Mouse (Mus musculus) liver (tissue): ENCODE measurements around the gene Tmem236.
"Not testable (repeated sequence)": the region's sequence is repeated elsewhere in the genome, so short reads cannot be mapped to it uniquely, and the experiment has no call there.

Source experiments
- DNase-seq: peaks from one replicate; pipeline ENCODE4 v3.0.0-alpha.2; 2020; ENCODE audit warnings: mixed read lengths

The Tmem236 gene

DNA sequence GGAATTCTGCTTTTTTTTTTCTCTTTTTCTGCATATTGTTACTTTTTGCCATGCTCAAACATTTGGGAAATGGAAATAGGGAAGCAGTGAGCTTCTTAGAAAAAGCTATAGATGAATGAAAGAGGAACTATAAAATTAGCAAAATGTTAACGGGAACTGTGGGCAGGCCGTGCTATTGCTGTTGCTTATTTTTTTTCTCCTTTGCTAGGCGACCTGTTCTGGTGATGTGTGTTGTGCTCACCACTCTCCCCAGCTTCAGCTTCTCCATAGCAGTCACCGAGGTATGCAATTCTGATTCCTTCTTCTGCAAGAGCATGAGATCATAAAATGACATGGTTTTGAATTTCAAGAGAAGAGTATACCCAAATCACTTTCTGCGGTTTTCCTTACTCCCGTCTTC lies 17.7 kb downstream of the Tmem236 start:
- DNase-seq = no peak

DNA sequence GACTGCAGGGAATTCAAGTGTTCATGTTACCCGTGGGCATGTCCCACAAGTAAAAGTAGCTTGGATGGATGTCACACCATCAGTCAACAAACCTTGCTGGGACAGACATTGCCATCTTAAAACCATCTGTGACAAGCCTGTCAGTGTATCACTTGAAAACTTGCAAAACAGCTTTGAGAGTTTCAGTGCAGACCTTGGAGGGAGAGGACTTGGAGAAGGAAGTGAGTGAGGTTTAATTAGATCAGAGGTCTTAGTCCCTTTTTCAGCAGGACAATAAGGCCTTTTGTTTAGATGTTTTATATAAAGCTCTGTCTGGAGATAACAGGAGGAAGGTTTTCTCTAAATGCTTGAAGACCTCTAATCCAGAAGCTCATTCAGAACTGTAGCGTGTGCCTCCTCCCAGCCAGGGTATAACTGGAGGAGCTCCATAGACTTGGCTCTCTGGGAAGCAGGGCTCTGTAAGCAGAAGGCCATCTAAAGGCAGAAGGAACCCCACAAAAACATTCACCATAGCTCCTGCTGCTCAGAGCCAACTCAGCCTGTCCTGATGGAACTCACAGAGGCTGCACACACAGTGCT lies 24.1 kb downstream of the Tmem236 start:
- DNase-seq = not testable (repeated sequence)

DNA sequence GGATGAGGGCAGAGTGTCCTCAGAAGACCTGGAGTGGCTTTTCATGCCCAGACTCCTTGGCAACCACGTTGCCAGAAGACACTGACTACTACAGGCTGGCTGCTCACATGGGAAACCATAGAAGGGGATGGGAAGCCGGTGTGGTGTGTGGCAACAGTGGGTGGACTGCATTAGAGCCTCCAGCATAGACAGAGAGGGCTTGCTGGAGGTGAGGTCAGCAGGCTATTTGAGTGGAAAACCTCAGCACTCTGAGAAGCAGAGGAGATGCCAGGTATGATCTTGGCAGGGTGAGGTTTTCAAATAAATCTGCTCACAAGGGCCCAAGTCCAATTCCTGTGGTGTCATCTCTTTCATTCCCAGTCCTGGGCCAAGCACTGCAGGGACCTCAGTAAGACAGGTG lies 25.3 kb downstream of the Tmem236 start:
- no peak for DNase-seq

DNA sequence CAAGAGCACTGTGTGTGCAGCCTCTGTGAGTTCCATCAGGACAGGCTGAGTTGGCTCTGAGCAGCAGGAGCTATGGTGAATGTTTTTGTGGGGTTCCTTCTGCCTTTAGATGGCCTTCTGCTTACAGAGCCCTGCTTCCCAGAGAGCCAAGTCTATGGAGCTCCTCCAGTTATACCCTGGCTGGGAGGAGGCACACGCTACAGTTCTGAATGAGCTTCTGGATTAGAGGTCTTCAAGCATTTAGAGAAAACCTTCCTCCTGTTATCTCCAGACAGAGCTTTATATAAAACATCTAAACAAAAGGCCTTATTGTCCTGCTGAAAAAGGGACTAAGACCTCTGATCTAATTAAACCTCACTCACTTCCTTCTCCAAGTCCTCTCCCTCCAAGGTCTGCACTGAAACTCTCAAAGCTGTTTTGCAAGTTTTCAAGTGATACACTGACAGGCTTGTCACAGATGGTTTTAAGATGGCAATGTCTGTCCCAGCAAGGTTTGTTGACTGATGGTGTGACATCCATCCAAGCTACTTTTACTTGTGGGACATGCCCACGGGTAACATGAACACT lies 26.6 kb downstream of the Tmem236 start:
- DNase-seq = not testable (repeated sequence)

DNA sequence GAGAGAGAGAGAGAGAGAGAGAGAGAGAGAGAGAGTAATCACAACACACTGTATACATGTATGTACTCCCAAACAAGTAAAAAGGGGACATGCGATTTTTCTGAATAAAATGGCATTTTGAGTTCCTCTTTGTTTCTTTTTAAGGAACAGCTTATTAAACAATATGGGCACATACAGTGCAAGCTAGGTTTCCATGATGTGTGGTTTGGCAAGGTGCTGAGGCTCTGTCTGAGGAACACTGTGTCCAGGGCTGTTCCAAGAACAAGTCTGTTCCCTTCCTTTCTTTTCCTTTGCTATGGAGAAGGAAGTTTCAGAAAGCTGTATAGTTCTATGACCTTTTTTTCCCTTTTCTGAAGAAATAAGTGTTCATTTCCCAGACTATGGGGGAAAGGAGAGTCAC lies 30.0 kb downstream of the Tmem236 start:
- DNase-seq = no peak

DNA sequence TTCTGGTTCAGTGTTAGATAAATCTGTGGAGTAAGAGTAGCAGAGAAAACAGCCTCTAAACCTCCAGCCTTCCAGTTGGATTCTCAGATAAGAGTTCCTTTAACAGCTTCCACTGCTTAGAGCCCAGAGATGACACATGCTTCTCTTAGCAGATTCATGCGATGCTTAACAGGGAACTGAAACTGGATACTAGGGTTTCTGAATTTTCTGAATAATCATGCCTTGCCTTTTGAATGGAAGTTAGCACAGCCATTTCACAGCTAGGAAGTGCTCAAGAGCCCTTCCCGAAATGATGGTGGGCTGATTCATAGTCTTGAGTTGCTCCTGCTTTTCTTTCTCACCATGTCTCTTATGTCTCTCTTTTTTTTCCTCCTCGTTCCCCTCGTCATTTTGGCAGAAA lies 32.5 kb downstream of the Tmem236 start:
- DNase-seq = no peak

DNA sequence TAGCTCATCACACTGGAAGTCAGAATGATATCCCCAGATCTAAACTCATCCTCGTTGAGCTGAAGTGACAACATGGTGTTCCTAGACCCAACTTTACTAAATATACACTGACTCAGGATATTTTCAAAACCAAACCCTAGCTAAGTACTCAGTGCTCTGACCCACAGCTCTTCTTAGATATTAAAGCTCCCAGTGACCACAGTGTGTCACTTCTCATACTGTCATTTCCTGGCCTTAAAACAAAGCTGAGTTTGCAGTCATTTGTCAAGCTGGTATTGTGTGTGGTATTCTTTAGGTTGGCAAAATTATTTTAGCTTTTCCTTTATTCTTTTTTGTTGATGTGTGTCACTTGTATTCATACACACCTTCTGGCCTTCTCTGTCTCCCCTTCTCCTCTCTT lies 36.4 kb downstream of the Tmem236 start:
- DNase-seq = no peak

DNA sequence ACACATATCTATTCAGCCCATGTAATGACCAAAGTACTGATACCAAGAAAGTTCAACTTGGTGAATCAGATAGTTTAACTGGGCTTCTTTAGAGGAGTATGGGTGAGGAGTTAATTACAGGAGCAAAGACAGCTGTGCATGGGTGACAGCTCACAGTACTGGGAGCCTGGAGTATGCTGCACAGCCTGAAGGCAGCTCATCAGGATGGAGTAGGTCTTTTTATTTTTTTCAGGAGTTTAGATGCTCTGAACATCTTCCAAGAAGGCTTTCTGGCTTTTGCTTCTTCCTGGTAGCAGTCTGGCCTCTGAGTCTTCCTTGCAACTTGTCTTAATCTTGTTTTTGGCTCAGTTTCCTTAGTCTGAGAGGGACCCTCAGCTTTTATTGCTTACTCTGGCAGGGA lies 37.3 kb downstream of the Tmem236 start:
- no peak for DNase-seq

DNA sequence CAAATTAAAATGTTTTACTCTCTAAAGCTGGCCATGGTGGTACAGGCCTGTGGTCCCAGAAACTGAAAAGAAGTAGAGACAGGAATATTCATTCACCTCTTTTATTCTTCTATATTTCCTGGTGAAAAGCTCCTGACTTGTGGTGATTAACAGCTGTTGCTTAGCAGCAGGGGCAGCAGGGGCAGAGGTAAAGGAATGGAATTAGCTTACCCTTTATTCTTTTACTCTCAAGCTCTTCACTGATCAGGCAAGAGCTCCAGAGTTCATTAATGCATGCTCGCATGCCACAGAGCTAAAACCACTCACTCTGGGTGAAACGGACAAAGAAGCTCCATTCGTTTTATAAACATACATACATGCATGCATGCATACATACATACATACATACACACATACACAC lies 40.4 kb downstream of the Tmem236 start:
- DNase-seq = no peak

DNA sequence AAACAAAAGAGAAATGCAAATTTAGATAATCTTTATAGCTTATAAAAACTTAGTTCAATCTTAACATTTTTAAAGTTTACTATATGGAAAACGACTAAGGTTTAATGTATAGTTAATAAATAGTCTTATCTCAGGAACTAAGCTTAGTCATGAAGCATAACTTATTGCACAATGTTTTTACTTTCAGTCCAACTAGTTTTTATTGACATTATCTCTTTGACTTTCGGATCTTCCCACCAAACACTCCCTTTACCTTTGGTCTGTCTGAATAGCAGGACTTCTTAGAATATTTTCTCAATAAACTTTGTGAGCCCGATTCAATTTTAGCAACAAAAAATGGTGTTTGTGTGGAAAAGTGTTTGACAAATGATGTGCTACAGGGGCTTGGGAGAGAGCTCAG lies 42.3 kb downstream of the Tmem236 start:
- DNase-seq = no peak

DNA sequence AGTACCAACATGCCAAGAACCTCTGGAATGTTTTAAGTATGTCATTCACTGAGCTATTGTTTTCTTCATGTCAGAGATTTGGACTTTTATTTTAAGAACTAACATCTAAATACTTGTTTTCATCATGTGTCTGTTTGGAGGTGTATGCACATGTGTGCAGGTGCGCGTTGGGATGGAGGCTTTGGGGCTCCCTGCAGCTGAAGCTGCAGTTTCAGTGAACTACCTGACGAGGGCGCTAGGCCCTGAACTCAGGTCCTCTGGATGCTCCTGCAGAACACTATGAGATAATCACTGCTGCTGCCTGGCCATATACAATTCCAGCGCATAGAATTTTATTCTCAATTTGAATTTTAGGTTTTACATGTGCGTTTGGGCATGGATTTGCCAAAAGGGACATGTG lies 43.8 kb downstream of the Tmem236 start:
- no peak for DNase-seq

DNA sequence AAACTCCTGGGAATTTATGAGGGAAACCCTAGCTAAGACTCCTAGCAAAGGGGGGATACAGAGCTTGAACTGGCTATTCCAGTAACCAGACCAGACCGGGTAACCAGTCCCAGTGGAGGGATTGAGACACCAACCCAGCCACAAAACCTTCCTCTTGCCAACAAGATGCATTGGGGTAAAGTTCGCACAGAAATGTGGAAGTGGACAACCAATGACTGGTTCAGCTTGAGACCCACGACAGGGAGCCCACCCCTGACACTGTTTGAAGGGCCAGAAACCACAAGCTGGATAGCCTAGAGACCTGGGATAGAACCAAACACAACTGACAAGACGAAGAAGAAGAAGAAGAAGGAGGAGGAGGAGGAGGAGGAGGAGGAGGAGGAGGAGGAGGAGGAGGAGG lies 50.1 kb downstream of the Tmem236 start:
- DNase-seq = no peak

DNA sequence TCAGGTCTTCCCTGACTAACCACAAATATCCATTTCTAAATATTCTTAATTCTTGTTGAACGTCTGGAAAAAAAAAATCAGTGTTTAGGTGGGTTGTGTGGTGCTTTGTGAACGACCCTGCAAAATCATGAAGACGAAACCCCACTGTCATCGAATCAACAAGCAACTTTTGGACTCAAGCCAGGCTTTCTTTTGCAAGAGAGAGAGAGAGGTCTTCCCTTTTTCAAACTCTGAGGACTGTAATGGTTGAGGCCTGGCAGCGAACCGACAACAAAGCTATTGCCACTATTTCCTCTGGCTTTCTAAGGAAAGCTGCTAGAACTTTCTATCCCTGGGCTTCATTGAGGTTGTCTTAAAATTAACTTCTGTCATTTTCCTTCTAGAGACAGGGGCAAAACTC lies 54.2 kb downstream of the Tmem236 start:
- no peak for DNase-seq

DNA sequence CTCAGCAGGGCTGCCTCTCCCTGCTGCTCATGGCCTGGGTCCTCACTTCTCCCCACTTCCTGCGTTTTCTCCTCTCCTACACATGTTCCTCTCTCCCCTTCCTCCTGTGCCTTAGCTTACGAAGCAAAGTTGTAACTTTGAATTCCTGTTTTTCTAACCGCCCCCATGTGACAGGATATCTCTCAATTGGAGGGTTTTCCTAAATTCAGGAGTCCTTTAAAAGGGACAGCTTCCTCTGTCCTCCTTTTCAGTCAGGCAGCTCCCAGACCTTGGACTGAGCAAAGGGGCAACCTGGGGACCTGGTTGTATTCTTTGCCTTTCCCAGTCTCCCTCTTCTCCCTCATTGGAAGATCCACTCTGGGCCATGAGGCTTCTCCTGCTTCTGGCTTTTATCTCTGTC lies 54.8 kb downstream of the Tmem236 start, which contains the start of gene Mrc1:
Gene Mrc1 (plus strand): TSS at position 244 of the 400 bp plus-strand sequence.
- DNase-seq = no peak

DNA sequence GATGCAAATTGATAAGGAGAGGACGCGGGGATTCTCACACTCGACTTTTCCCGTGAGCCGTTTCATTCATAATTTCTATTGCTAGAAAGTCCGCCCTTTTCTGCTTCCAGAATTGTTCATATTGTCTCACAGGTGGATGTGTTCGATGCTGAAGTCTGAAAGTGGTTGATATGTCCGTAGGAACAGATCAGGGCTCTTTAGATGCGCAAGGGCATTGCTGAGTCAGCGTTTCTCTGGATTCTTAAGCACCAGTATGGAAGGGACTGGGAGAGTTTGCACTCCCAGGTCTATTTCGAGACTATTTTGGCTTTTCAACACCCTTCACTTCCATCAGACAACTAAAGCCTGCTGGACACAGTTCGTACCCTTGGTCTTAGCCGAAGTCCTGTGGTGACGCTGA lies 55.7 kb downstream of the Tmem236 start:
- DNase-seq = no peak

DNA sequence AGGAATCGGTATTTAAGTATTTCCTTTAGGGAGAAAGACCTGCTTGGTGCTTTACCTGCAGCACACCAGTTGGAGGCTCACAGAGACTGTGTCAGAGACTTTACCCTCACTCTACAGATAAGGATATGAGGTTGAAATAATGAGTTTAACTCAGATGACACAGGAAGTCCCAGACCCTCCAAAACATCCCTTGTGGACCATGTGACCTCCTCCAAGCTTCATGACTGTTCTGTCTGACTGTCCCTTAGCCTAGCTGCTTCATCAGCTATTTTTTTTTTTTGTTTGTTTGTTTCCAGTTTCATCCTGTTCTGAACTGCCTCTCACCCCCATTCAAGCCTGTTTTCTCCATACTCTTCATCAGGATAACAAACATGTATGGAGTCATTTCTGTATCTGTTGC lies 58.6 kb downstream of the Tmem236 start:
- no peak for DNase-seq

DNA sequence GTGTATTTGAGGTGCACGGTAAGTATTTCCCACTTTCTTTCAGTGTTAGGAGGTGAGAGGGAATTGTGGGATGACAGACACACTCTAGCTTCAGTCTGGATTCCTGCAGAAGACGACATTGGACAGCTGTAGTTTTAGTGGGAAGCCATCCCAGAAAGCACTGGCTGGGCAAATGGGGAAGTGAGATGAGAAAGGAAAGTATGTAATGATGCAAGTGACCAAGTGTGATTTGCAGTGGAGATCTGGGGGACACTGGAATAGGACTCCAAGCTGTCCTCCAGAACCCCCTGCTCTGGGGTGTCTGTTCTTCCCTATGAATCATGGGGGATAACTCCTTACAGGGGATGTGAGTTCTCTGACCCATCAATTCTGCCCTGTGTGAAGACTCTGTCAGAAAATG lies 59.7 kb downstream of the Tmem236 start:
- DNase-seq = no peak

DNA sequence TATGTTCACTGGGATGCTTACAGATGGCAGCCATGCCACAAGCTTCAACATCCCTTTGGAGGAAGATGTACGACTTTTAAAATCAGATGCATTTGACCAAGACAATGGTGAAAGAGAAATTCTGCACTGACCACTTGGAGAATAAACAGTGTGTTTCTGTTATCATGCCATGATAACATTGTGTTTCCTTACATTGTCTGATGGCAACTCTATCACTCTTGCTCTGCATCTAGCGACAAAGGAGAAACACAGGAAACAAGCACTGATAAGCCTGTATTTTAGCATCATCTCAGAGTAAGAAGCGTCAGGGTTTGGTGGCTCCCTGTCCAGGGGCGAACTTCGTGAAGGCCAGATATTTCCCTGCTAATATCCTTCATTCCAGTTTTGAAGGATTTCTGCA lies 61.0 kb downstream of the Tmem236 start:
- DNase-seq = no peak

DNA sequence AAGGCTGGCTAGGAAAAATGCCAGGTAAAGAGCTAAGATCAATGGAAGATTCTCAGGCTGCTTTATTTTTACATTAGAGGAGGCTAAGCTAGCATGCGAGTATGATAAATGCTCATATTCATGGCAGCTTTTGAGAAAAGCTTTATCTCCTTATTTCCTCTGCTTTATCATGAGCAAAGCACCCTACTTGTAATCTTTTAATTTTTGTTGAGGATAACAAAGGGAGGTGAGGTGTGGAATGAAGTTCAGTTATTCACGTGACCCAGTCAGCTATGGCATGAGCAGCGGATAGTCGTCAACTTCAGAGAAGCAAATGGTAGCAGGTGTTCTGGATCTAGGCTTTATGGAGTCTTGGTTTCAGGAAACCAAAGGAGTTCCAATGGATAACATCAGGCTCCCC lies 62.6 kb downstream of the Tmem236 start:
- DNase-seq = no peak

DNA sequence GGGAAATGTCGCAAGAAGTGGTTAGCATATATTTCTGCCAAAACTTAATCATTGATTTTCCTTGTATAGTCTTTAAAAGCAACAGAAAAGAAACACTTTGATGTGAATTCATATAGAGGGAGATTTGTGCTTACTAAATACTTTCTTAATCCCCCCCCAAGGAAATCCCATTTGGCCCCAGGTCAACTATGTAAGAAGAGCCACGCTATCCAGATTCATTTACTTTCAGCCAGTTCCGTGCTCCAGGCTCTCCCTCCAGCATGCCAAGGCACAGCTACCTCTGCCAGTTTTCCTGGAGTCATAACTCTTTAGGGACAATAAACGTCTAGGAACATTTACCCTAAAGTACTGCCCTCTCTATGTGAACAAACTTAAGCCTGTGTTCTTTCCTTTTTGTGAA lies 63.4 kb downstream of the Tmem236 start:
- no peak for DNase-seq

DNA sequence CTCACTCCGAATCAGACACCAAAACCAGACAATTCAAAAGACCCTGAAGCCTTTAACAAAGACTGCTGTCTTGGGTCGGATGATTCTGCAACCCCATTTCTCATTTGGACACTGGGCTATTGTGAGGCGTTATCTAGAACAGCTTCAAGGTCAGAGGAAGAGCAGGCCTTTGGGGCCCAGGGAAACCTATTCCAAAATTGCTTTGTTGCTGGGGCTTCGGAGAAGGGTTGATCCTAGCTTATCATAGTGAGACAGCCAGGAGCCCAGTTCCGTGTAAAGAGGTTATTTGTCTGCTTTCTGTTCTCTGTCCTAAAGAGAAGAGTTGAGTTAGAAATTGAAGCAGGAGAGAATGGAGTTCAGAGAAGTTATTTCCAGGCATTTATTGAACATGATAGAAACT lies 64.8 kb downstream of the Tmem236 start:
- no peak for DNase-seq

DNA sequence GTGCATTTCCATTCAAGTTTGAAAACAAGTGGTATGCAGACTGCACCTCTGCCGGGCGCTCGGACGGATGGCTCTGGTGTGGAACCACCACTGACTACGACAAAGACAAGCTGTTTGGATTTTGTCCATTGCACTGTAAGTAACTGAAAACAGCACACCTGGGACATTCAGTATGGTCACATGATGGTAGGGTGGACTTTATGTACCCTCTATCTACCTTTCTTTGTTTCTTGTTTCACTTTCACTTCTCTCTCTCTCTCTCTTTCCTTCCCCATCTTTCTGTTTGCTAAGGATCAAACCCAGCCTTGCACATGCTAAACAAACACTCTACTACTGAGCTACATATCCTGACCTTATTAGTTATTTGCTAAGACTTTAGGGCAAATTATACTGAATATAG lies 69.8 kb downstream of the Tmem236 start:
- DNase-seq = no peak

DNA sequence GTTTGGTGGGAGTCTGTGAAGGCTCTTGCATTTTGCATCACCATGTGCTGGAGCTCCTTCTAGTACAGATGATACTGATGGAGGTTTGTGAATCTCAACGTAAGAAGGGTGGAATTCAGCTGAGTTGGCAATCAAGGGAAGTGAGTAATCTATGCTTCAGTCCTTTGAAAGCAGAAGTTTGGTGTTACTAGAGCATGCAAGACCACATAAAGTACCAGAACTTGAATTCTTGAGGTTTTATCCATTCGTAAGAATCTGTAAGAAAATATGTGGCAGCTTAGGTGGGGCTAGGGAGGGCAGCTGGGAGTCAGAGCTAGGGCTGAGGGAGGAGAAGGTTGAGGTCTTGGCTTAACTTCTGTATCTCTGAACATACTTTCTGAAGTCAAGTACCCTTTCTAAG lies 70.3 kb downstream of the Tmem236 start:
- no peak for DNase-seq

DNA sequence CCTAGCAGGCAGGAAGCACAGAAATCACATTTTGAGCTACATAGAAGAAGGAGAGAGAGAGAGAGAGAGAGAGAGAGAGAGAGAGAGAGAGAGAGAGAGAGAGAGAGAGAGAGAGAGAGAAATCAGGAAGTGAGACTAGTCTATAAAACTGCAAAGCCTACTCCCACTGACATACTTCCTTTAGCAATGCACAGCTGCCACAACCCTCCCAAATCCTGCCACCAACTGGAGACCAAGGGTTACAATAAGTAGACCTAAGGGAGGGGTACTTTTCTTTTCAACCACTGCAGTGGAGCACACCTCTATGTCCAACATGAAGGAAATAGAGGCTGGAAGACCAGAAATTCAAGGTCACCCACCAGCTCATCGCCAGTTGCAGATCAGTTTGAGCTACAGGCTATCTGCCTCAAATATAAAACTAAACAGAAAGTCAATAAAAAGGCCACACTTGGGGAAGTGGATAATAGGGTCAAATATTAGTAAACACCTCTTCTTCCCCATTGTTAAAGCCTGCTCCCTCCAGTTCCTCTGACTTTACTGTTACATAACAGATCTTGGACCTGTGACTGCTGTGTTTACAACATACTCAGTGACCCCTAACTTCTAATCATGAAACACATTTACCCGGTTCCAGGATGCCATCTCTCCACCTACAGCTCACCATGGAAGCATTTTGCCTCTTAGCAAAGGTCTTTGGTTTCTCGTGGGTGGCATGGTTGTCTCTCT lies 75.7 kb downstream of the Tmem236 start:
- no peak for DNase-seq

DNA sequence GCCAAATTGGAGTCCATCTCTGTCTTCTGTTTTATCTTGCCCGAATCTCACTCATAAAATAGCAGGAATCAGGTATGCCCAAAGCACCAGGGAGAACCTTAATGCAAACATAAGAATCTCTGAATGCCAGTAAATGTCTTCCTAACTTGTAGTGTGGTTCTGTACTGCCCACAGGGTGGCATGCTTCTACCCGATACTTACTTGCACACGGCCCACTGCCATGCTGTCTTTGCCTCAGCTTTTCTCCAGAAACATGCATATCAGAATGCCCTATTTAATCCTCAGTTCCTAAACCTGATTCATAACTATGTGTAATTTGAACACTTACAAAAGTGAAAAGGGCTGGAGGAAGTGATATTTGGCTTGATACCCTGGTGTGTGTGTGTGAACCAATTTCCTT lies 77.6 kb downstream of the Tmem236 start:
- no peak for DNase-seq
